In genomic region chr7:65610171-65610570, GRCm38 (mm10) we compare ENCODE assay signal across 9 mouse cellular contexts. TPM values are rescaled to one million over a fixed set of nuclear protein-coding genes. Genes with fewer than 3 reads are reported as not detected.
DNase-seq lines count a peak whose midpoint lies in the region; ATAC-seq and TF ChIP-seq lines count a peak whose summit lies in the region.
"Had no signal": no experiment of that assay in that cellular context is flagged by ENCODE, and none has a peak within 500 bp of the region (broad histone marks: within the 10 kb centered on the region; RNA-seq: fewer than 3 reads in every experiment).

No protein-coding gene starts in this region.

- no peaks in the 10 kb centered on the region for H3K36me3 ChIP-seq in heart, embryonic 12.5 days
- no peaks in the 10 kb centered on the region for H3K36me3 ChIP-seq in liver, embryonic 12.5 days

- DNase-seq in heart, postnatal 4 days = peak; percentile 20
- peak; percentile 25 for DNase-seq in adipocyte (ENCODE audit: low spot score)
- DNase-seq in cerebellum, postnatal 36 days = peak; percentile 79 to 82
- DNase-seq in left cerebral cortex, adult 2 months (ENCODE audit: extremely low spot score in 1 of 2, low spot score in 2 of 2) = peak; percentile 66 to 77
- peak; percentile 86 to 88 for DNase-seq in right cerebral cortex, postnatal 10 days (ENCODE audit: low spot score in 2 of 2)
- DNase-seq in embryo, embryonic 10.5 days (ENCODE audit: low spot score) = no peak

- H3K4me2 ChIP-seq in heart, embryonic 12.5 days = no peak overlapping the region
- no peak overlapping the region for H3K4me2 ChIP-seq in liver, embryonic 12.5 days

- no peaks in the 10 kb centered on the region for H3K9me3 ChIP-seq in heart, embryonic 12.5 days (replicated peaks)
- no peaks in the 10 kb centered on the region for H3K9me3 ChIP-seq in liver, embryonic 12.5 days (replicated peaks)

- H3K9ac ChIP-seq in heart, embryonic 12.5 days = no peak overlapping the region
- H3K9ac ChIP-seq in liver, embryonic 12.5 days = no peak overlapping the region

- ATAC-seq in heart, embryonic 12.5 days (ENCODE audit: insufficient number of reproducible peaks, low FRiP score) = no peak
- no peak for ATAC-seq in liver, embryonic 12.5 days

- H3K27me3 ChIP-seq in heart, embryonic 12.5 days (replicated peaks) = 0 out of 2 replicates have a peak, but pooled peaks cover 3% of the 10 kb centered on the region
- H3K27me3 ChIP-seq in liver, embryonic 12.5 days (replicated peaks) = no peaks in the 10 kb centered on the region

- no peak overlapping the region for H3K4me3 ChIP-seq in heart, embryonic 12.5 days
- H3K4me3 ChIP-seq in left cerebral cortex, adult 2 months = no peak overlapping the region
- no peak overlapping the region for H3K4me3 ChIP-seq in liver, embryonic 12.5 days

- no peaks in the 10 kb centered on the region for H3K4me1 ChIP-seq in heart, embryonic 12.5 days (replicated peaks)
- no peaks in the 10 kb centered on the region for H3K4me1 ChIP-seq in liver, embryonic 12.5 days

- intact Hi-C loops in left cerebral cortex, adult 2 months (cut with DNase I) = loop anchor here (5.0 kb wide), 1 partner anchor 293 kb away; no protein-coding TSS in a partner anchor

- no peak overlapping the region for H3K27ac ChIP-seq in heart, embryonic 12.5 days (ENCODE audit: poor library complexity, severe bottlenecking)
- peak overlapping the region; percentile 59 for H3K27ac ChIP-seq in left cerebral cortex, adult 2 months
- H3K27ac ChIP-seq in liver, embryonic 12.5 days = no peak overlapping the region
- H3K27ac ChIP-seq: macrophage had no signal

- TF ChIP-seq CTCF in left cerebral cortex, adult 2 months (IDR thresholded peaks at IDR 0.05) = peak; percentile 49

- WGBS in heart, embryonic 12.5 days = 72% methylated on average over 5 of the region's 5 CpGs
- WGBS in liver, embryonic 12.5 days (ENCODE audit: insufficient replicate concordance) = 56% methylated on average over 5 of the region's 5 CpGs

RNA-seq across cellular contexts. Expression of gene Tarsl2, which starts 34.5 kb away (rescaled TPM):
- 10 to 100 TPM; 30.2 to 30.9 TPM for total RNA-seq in heart, postnatal 4 days (2021)
- 22.1 and 23.5 TPM in 2 replicates for polyA plus RNA-seq in heart, embryonic 12.5 days (2016; fragmentation: Nextera tagmentation; extraction: Ambion mirVana)
- total RNA-seq in left cerebral cortex, adult 2 months (2021) = 10 to 100 TPM; 41.3 to 44.3 TPM
- polyA plus RNA-seq in liver, embryonic 12.5 days (2016; fragmentation: Nextera tagmentation; extraction: Ambion mirVana) = 32.5 and 33.9 TPM in 2 replicates
